Mouse (Mus musculus) liver, postnatal 0 days (tissue): ENCODE results near the gene Abcf2. TPM values are rescaled to one million over a fixed set of nuclear protein-coding genes. Genes with fewer than 3 reads are reported as not detected.

Source experiments
- ATAC-seq: fragments of 200-750 bp; cut with Nextera tagmentation; 2 replicates; pipeline ENCODE4 v1.8.0; 2017; ENCODE audit warnings: mild to moderate bottlenecking, moderate library complexity
- DNase-seq: peaks from one replicate; pipeline ENCODE4 v3.0.0-alpha.2; 2016
- H3K27ac ChIP-seq: fragments of 300-500 bp; sonication (generic); 2 replicates; pipeline ENCODE4 v1.5.1; 2014; ENCODE audit warnings: antibody characterized with exemption, moderate library complexity, mild to moderate bottlenecking, low read depth
- H3K27me3 ChIP-seq: fragments of 300-500 bp; sonication (generic); 2 replicates; pipeline ENCODE4 v1.6.1; 2014; ENCODE audit warnings: low read length, control low read depth, mixed read lengths; ENCODE audit not compliant: insufficient read depth
- H3K36me3 ChIP-seq: fragments of 300-500 bp; sonication (generic); replicated peaks from 2 replicates; pipeline ENCODE4 v1.6.1; 2014; ENCODE audit warnings: mild to moderate bottlenecking, control low read depth, low read length, moderate library complexity, mixed read lengths; ENCODE audit not compliant: insufficient read depth
- H3K4me1 ChIP-seq: fragments of 300-500 bp; sonication (generic); 2 replicates; pipeline ENCODE4 v1.6.1; 2014; ENCODE audit warnings: antibody characterized with exemption, mild to moderate bottlenecking, control low read depth; ENCODE audit not compliant: insufficient read depth
- H3K4me2 ChIP-seq: fragments of 300-500 bp; sonication (generic); 2 replicates; pipeline ENCODE4 v1.6.1; 2014; ENCODE audit warnings: low read depth, mild to moderate bottlenecking, low read length, moderate library complexity, mixed read lengths
- H3K4me3 ChIP-seq: fragments of 300-500 bp; sonication (generic); 2 replicates; pipeline ENCODE4 v1.5.1; 2014; ENCODE audit warnings: low read depth, low read length
- H3K9ac ChIP-seq: fragments of 300-500 bp; sonication (generic); replicated peaks from 2 replicates; pipeline ENCODE4 v1.6.1; 2014; ENCODE audit warnings: mild to moderate bottlenecking, moderate library complexity
- H3K9me3 ChIP-seq: fragments of 300-500 bp; sonication (generic); 2 replicates; pipeline ENCODE4 v1.6.1; 2016; ENCODE audit warnings: mild to moderate bottlenecking, control low read depth, low read length, mixed read lengths
- CTCF ChIP-seq: sonication (generic); IDR thresholded peaks from 2 replicates; pipeline ENCODE4 v1.5.1; 2016; ENCODE audit warnings: antibody characterized with exemption, low read depth
- EP300 ChIP-seq: IDR thresholded peaks from 2 replicates; pipeline ENCODE4 v1.6.1; 2016; ENCODE audit warnings: antibody characterized with exemption, low read depth, mild to moderate bottlenecking
- WGBS: fragments of 180-500 bp; shearing (Covaris S2); extraction: QIAGEN DNeasy Blood & Tissue Kit; methylation state at CpG from one replicate; pipeline ENCODE4 v1.1.7; 2014; ENCODE audit not compliant: insufficient replicate concordance; 5-methylcytosine and 5-hydroxymethylcytosine counted together
- polyA plus RNA-seq: library from polyadenylated mRNA; unstranded; fragments of >200 nt; fragmentation: Nextera tagmentation; extraction: Ambion mirVana; gene quantifications from 2 replicates; pipeline ENCODE4 v1.2.1, GENCODE M21; 2015

Abcf2 gene
- polyA plus RNA-seq, 1 experiment from 2014 or later: 26.4 TPM

DNA sequence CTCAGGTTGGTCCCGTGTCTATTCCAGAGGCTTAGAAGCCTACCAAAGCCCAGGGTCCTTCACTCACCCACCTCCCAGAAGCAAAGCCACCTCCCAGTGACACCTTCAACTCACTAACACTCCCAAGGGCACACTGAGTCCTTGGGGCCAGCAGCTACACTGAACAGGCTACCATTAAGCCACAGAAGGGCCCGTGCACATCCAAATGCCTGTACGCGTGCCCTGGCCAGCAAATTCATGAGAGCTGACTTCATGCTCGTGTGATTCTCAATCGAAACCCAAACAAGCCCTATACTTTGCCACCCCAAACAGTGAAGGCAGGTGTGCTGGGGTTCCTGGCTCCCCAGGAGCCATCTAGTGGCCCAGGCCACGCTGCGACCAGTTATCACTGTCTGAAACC, 43.4 kb upstream of the Abcf2 start:
- Histone ChIP-seq H3K27me3 (peaks cover 15% of the 10 kb centered on the region), H3K4me1 (no peaks in the 10 kb centered on the region), H3K9me3 (no peaks in the 10 kb centered on the region), H3K9ac (no peak overlapping the region), H3K4me3 (no peak overlapping the region), H3K36me3 (no peaks in the 10 kb centered on the region), H3K27ac (no peak overlapping the region), H3K4me2 (no peak overlapping the region)
- no peak for TF ChIP-seq CTCF
- DNase-seq: no peak
- no peak for ATAC-seq
- 79% methylated on average over 8 of the region's 8 CpGs for WGBS

GRCm38 (mm10) chr5:24620116-24620515, 42.8 kb upstream of the Abcf2 start:
- no peak overlapping the region for H3K4me3 ChIP-seq
- no peak overlapping the region for H3K4me2 ChIP-seq
- ATAC-seq (no peak), DNase-seq (no peak)
- no peak overlapping the region for H3K27ac ChIP-seq
- WGBS: 75% methylated on average over 8 of the region's 8 CpGs
- no peak for TF ChIP-seq EP300
- no peak for TF ChIP-seq CTCF
- no peaks in the 10 kb centered on the region for H3K4me1 ChIP-seq
- no peaks in the 10 kb centered on the region for H3K36me3 ChIP-seq
- peaks cover 15% of the 10 kb centered on the region for H3K27me3 ChIP-seq
- no peak overlapping the region for H3K9ac ChIP-seq
- H3K9me3 ChIP-seq: no peaks in the 10 kb centered on the region

GRCm38 (mm10) chr5:24618921-24619320, 41.7 kb upstream of the Abcf2 start:
- no peak for TF ChIP-seq EP300
- no peak for TF ChIP-seq CTCF
- no peak overlapping the region for H3K27ac ChIP-seq
- no peak for ATAC-seq
- no peak overlapping the region for H3K4me2 ChIP-seq
- H3K9me3 ChIP-seq: no peaks in the 10 kb centered on the region
- H3K27me3 ChIP-seq: peaks cover 8% of the 10 kb centered on the region
- no peak overlapping the region for H3K9ac ChIP-seq
- DNase-seq: no peak
- H3K36me3 ChIP-seq: no peaks in the 10 kb centered on the region
- H3K4me3 ChIP-seq: no peak overlapping the region
- H3K4me1 ChIP-seq: no peaks in the 10 kb centered on the region
- 69% methylated on average over 3 of the region's 3 CpGs for WGBS

DNA sequence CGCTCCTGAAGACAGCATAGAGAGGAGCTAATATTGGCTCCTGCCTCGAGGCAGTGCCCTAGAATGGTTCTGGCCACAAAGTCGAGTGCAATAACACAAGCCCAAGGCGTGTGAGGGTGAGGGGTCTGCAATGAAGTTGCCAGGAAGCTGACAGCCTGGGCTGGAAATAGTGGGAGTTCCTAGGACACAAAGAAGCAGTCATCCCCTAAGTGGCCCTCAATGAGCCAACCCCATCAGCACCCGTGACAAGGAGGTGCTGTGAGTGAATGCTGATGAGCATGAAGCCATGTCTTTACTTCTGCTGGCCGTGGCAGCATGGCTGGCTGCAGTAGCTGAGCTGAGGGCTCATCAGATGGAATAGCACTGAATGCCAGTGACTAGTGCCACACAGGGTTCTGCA, 37.8 kb upstream of the Abcf2 start:
- H3K4me1 ChIP-seq: no peaks in the 10 kb centered on the region
- no peaks in the 10 kb centered on the region for H3K36me3 ChIP-seq
- H3K27ac ChIP-seq: no peak overlapping the region
- WGBS: 59% methylated on average over 6 of the region's 6 CpGs
- H3K9me3 ChIP-seq: no peaks in the 10 kb centered on the region
- no peak for TF ChIP-seq CTCF
- no peak for TF ChIP-seq EP300
- DNase-seq (no peak), ATAC-seq (no peak)
- no peaks in the 10 kb centered on the region for H3K27me3 ChIP-seq
- H3K4me2 ChIP-seq: no peak overlapping the region
- H3K9ac ChIP-seq: no peak overlapping the region
- H3K4me3 ChIP-seq: no peak overlapping the region

GRCm38 (mm10) chr5:24612302-24612649, 35.0 kb upstream of the Abcf2 start:
- no peak for ATAC-seq
- no peak overlapping the region for H3K4me3 ChIP-seq
- H3K9me3 ChIP-seq: no peaks in the 10 kb centered on the region
- 69% methylated on average over 5 of the region's 5 CpGs for WGBS
- 0 out of 2 replicates have a peak, but pooled peaks cover 12% of the 10 kb centered on the region for H3K27me3 ChIP-seq
- H3K4me1 ChIP-seq: no peaks in the 10 kb centered on the region
- H3K9ac ChIP-seq: no peak overlapping the region
- no peaks in the 10 kb centered on the region for H3K36me3 ChIP-seq
- H3K4me2 ChIP-seq: no peak overlapping the region
- DNase-seq: no peak
- H3K27ac ChIP-seq: no peak overlapping the region
- TF ChIP-seq CTCF: no peak
- TF ChIP-seq EP300: no peak

GRCm38 (mm10) chr5:24611366-24612301, 34.4 kb upstream of the Abcf2 start:
- no peak overlapping the region for H3K27ac ChIP-seq
- no peaks in the 10 kb centered on the region for H3K4me1 ChIP-seq
- no peak overlapping the region for H3K4me3 ChIP-seq
- no peak overlapping the region for H3K4me2 ChIP-seq
- DNase-seq (no peak), ATAC-seq (no peak)
- TF ChIP-seq CTCF (no peak), EP300 (no peak)
- H3K27me3 ChIP-seq: peaks cover 13% of the 10 kb centered on the region; the same call in 1 of the 2 replicates
- 67% methylated on average over 7 of the region's 7 CpGs for WGBS
- no peak overlapping the region for H3K9ac ChIP-seq
- no peaks in the 10 kb centered on the region for H3K36me3 ChIP-seq
- H3K9me3 ChIP-seq: no peaks in the 10 kb centered on the region
